Mouse (Mus musculus): ENCODE measurements around the gene Me1.

DNA sequence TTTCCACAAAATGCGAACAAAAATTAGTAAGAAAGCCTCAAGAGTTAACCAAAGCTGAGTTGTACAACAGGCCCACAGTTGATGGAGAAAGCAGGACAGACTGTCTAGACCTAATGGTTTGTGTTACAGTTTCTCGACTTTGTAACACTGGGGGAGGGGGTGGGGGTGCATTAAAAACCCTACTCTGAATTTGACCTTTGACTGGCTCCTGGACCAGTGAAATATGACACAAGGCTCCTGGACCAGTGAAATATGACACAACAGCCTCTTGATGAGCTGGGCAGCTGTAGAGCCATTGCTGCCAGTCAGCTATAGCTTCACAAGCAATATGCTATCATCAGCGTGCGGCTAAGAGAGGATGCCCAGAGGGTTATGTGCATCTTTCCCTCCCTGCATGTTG is 37.4 kb downstream of the Me1 start:
- TF ChIP-seq CTCF (IDR thresholded peaks at IDR 0.05; ENCODE audit: insufficient read depth, low read length) (no peak), POLR2A (IDR thresholded peaks at IDR 0.05; ENCODE audit: borderline replicate concordance, extremely low read depth, low read depth, low read length) (no peak)
